Mouse (Mus musculus) myocyte (in vitro differentiated cells): ENCODE measurements around the gene Hhex. TPM values are rescaled to one million over a fixed set of nuclear protein-coding genes. Genes with fewer than 3 reads are reported as not detected.
A peak's percentile ranks its signal among the peaks of the same experiment; 100 is the strongest.

Experiments used
- H3K27me3 ChIP-seq: one replicate; pipeline ENCODE4 v1.6.1; 2011; ENCODE audit not compliant: control insufficient read depth, insufficient read depth, insufficient read length
- H3K36me3 ChIP-seq: one replicate; pipeline ENCODE4 v1.6.1; 2011; ENCODE audit not compliant: control insufficient read depth, insufficient read depth
- H3K4me2 ChIP-seq: one replicate; pipeline ENCODE4 v1.6.1; 2011; ENCODE audit warnings: low read depth, control low read depth
- H3K4me3 ChIP-seq: one replicate; pipeline ENCODE4 v1.5.1; 2011; ENCODE audit warnings: mild to moderate bottlenecking, control low read depth, moderate library complexity
- H3K79me2 ChIP-seq: one replicate; pipeline ENCODE4 v1.6.1; 2011; ENCODE audit not compliant: control insufficient read depth, insufficient read depth
- H3ac ChIP-seq: one replicate; pipeline ENCODE4 v1.6.1; 2011; ENCODE audit not compliant: control insufficient read depth, insufficient read length
- CEBPB ChIP-seq: IDR thresholded peaks from 2 replicates; pipeline ENCODE4 v1.6.1; 2011; ENCODE audit warnings: mild to moderate bottlenecking, moderate library complexity; ENCODE audit not compliant: poor library complexity, insufficient read depth, severe bottlenecking
- E2F4 ChIP-seq: IDR thresholded peaks from one replicate; pipeline ENCODE4 v1.6.1; 2011; ENCODE audit warnings: mild to moderate bottlenecking, control low read depth, moderate library complexity; ENCODE audit not compliant: insufficient read depth
- MAX ChIP-seq: IDR thresholded peaks from one replicate; pipeline ENCODE4 v1.6.1; 2011; ENCODE audit warnings: low read depth, mild to moderate bottlenecking, control low read depth
- MYOD1 ChIP-seq, 3 experiments: IDR thresholded peaks; one replicate each; pipeline ENCODE4 v1.6.1; 2011; ENCODE audit warnings: control low read depth in 2 of 3, low read depth in 2 of 3, mild to moderate bottlenecking in 2 of 3, moderate library complexity in 1 of 3; ENCODE audit not compliant: insufficient read length in 2 of 3, control insufficient read depth in 1 of 3
- MYOG ChIP-seq, 3 experiments: IDR thresholded peaks; one replicate each; pipeline ENCODE4 v1.6.1; 2011; ENCODE audit warnings: control low read depth in 2 of 3, low read depth in 2 of 3, mild to moderate bottlenecking in 2 of 3; ENCODE audit not compliant: insufficient read length in 2 of 3, control insufficient read depth in 1 of 3, insufficient read depth in 1 of 3
- POLR2A ChIP-seq: IDR thresholded peaks from one replicate; pipeline ENCODE4 v1.6.1; 2011; ENCODE audit warnings: low read depth, mild to moderate bottlenecking, control low read depth, moderate library complexity; ENCODE audit not compliant: insufficient read length
- POLR2AphosphoS2 ChIP-seq: IDR thresholded peaks from one replicate; pipeline ENCODE4 v1.6.1; 2011; ENCODE audit warnings: low read depth, control low read depth; ENCODE audit not compliant: insufficient read length
- REST ChIP-seq: IDR thresholded peaks from one replicate; pipeline ENCODE4 v1.6.1; 2011; ENCODE audit warnings: mild to moderate bottlenecking, control low read depth, moderate library complexity; ENCODE audit not compliant: insufficient read depth, insufficient read length
- SRF ChIP-seq: IDR thresholded peaks from one replicate; pipeline ENCODE4 v1.6.1; 2011; ENCODE audit warnings: low read depth; ENCODE audit not compliant: control insufficient read depth, insufficient read length
- TCF12 ChIP-seq: IDR thresholded peaks from one replicate; pipeline ENCODE4 v1.6.1; 2011; ENCODE audit warnings: mild to moderate bottlenecking, control low read depth; ENCODE audit not compliant: poor library complexity, insufficient read depth, severe bottlenecking
- TCF3 ChIP-seq: IDR thresholded peaks from one replicate; pipeline ENCODE4 v1.6.1; 2011; ENCODE audit warnings: low read depth, control low read depth; ENCODE audit not compliant: insufficient read length
- USF1 ChIP-seq: IDR thresholded peaks from one replicate; pipeline ENCODE4 v1.6.1; 2011; ENCODE audit warnings: low read depth, mild to moderate bottlenecking, control low read depth, moderate library complexity
- polyA plus RNA-seq: library from polyadenylated mRNA; unstranded; fragments of >200 nt; fragmentation: generic; extraction: Trizol; gene quantifications from one replicate; pipeline ENCODE4 v1.2.1, GENCODE M21; 2012; ENCODE audit warnings: missing spikeins

Gene Hhex
- 0.44 TPM for polyA plus RNA-seq

DNA sequence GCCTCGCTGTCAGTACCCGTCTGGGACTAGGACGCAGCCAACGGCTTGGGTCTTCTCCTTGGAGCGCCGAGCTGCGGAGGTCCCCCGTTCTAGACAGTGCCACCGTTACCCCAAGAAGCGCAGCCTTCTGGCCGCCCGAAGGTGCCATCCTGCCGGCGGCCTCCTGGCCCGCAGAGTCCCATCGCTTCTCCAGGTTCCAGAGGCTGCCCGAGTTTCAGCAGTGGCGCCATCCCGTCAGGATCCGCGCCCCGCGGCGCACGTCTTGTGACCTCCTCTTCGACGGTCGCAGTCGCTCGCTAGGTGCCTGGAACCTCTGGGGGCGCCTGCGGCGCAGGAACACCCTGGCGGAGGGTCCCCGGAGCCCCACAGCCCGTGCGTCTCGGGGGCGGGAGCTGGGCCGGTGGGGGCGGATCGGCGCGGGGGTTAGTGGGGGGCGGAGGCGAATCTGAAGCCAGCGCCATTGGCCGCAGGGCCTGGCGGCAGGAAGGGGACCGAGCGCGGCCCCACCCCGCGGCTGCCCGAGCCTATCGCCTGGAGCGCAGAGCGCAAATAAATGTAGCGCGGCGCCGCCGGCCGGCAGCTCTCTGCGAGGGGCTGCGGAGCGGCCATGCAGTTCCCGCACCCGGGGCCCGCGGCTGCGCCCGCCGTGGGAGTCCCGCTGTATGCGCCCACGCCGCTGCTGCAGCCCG is at the start of gene Hhex:
Gene Hhex (plus strand): TSS at position 548 of the 689 bp plus-strand sequence.
- peak within 1 kb of the TSS; percentile 65 for H3K4me2 ChIP-seq
- H3K36me3 ChIP-seq = no peaks in the 10 kb centered on the region
- peak within 1 kb of the TSS; percentile 18 for H3K4me3 ChIP-seq
- TF ChIP-seq CEBPB (no peak), POLR2AphosphoS2 (no peak), REST (no peak), USF1 (no peak)
- no peaks in the 10 kb centered on the region for H3K79me2 ChIP-seq
- peaks cover 9% of the 10 kb centered on the region for H3K27me3 ChIP-seq
- peak within 1 kb of the TSS; percentile 57 for H3ac ChIP-seq

DNA sequence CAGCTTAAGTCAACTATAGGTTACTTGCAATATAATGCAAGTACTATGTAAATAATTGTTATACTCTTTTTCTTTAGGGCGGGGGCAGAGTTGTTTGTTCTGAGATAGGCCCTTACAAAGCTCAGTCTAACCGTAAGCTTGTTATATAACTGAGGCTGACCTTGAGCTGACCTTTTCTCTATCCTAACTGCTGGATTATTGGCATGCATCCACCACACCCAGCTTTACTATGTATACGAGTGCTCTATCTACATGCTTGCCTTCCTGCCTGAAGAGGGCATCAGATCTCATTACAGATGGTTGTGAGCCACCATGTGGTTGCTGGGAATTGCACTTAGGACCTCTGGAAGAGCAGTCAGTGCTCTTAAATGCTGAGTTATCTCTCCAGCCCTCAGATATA is 48.5 kb upstream of the Hhex start:
- Histone ChIP-seq H3K27me3 (no peaks in the 10 kb centered on the region), H3ac (no peak overlapping the region), H3K4me3 (no peak overlapping the region), H3K36me3 (peaks cover 20% of the 10 kb centered on the region), H3K4me2 (no peak overlapping the region), H3K79me2 (peaks cover 51% of the 10 kb centered on the region)
- no peak for TF ChIP-seq TCF12
- no peak for TF ChIP-seq TCF3
- no peak for TF ChIP-seq USF1
- TF ChIP-seq MYOD1 (IDR thresholded peaks at IDR 0.05; ENCODE audit: control insufficient read depth in 1 of 3, insufficient read length in 2 of 3, low read depth in 2 of 3) = no peak
- no peak for TF ChIP-seq POLR2AphosphoS2

DNA sequence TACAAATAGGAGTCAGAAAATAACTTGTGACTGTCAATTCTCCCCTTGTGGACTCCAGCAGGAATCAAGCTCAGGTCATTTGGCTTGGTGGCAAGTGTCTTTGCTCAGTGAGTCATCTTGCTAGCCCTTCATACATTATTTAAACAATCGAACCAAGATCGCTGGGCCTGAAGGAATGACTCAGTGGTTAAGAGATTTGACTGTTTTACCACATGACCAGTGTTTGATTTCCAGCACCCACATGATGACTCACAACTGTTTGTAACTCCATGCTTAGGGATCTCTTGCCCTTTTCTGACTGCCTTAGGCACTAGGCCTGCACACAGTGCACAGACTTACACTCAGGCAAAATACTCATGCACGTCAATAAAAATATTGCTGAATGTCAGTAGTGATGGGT is 42.7 kb upstream of the Hhex start:
- Histone ChIP-seq H3K27me3 (no peaks in the 10 kb centered on the region), H3K4me3 (no peak overlapping the region), H3K79me2 (peaks cover 13% of the 10 kb centered on the region), H3K4me2 (no peak overlapping the region), H3ac (no peak overlapping the region), H3K36me3 (peaks cover 29% of the 10 kb centered on the region)
- TF ChIP-seq POLR2AphosphoS2 (no peak), USF1 (peak; percentile 15)

DNA sequence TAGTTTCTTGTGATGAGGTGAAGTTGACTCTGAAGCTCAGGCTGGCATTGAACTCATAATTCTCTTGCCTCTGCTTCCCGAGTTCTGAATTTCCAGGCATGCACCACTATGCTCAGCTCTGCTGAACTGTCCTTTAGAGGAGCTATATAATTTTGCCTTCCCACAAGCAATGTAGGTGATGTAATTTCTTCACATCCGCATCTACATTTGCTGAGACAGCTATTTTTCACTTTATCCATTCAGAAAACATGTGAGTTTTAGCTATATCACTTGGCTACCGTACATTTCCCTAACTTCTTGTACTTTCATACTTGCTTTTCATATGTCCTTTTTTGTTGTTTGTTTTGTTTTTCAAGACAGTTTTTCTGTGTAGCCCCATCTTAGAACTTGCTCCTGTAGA is 38.3 kb upstream of the Hhex start:
- H3K4me3 ChIP-seq = no peak overlapping the region
- H3K36me3 ChIP-seq = peaks cover 22% of the 10 kb centered on the region
- H3K79me2 ChIP-seq = peaks cover 13% of the 10 kb centered on the region
- no peak overlapping the region for H3K4me2 ChIP-seq
- no peak for TF ChIP-seq REST
- no peak for TF ChIP-seq MYOG (IDR thresholded peaks at IDR 0.05; ENCODE audit: control insufficient read depth in 1 of 3, insufficient read depth in 1 of 3, insufficient read length in 2 of 3, low read depth in 2 of 3)
- TF ChIP-seq TCF3 = no peak
- TF ChIP-seq USF1 = no peak
- TF ChIP-seq TCF12 = no peak
- no peak for TF ChIP-seq E2F4
- no peak for TF ChIP-seq POLR2A
- no peak for TF ChIP-seq CEBPB
- no peak for TF ChIP-seq MAX
- no peak for TF ChIP-seq SRF
- TF ChIP-seq MYOD1 (IDR thresholded peaks at IDR 0.05; ENCODE audit: control insufficient read depth in 1 of 3, insufficient read length in 2 of 3, low read depth in 2 of 3) = no peak
- no peak for TF ChIP-seq POLR2AphosphoS2
- no peak overlapping the region for H3ac ChIP-seq
- no peaks in the 10 kb centered on the region for H3K27me3 ChIP-seq

DNA sequence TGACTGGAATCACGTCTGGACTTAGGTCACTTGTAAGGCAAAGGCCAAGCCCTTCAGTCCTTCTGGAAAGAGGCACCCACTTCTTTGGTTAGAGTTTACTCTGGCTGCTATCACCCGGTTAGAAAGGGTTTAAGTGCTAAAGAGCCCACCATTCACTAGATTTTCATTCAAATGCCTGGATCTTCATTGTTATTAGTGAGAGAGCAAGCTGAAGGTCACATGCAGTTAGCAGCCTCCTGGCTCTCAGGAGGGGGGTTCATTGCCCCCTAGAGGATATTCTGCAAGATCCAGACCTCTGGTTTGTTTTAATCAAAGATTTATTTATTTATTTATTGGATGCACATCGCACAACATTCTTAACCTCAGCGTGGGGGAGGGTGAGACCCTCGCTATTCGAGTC is 33.7 kb upstream of the Hhex start:
- peaks cover 7% of the 10 kb centered on the region for H3K79me2 ChIP-seq
- H3ac ChIP-seq = no peak overlapping the region
- TF ChIP-seq CEBPB (no peak), E2F4 (no peak), REST (no peak), USF1 (no peak), POLR2A (no peak), MYOG (IDR thresholded peaks at IDR 0.05; ENCODE audit: control insufficient read depth in 1 of 3, insufficient read depth in 1 of 3, insufficient read length in 2 of 3, low read depth in 2 of 3) (no peak)
- no peak overlapping the region for H3K4me2 ChIP-seq
- peaks cover 33% of the 10 kb centered on the region for H3K36me3 ChIP-seq
- H3K27me3 ChIP-seq = no peaks in the 10 kb centered on the region
- no peak overlapping the region for H3K4me3 ChIP-seq

DNA sequence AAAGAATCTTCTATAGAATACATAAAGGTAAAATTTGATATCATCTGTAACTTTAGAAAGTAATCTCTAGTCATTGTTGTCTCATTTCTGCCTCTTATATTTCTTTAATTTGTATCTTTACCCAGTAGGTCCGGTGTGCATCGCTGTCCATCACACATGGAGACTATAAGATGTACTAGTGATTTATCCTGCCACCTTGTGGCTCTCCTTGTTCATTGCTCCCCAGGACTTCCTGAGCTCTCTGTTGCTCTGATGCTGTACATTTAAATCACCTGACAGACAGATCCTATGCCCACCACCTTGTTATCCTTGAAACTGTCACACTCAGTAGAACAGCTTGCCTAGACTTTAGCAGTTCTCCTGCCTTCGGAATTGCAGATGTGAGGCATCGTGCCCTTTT is 16.3 kb upstream of the Hhex start:
- Histone ChIP-seq H3K36me3 (peaks cover 34% of the 10 kb centered on the region), H3K27me3 (no peaks in the 10 kb centered on the region), H3ac (no peak overlapping the region), H3K4me3 (no peak overlapping the region), H3K4me2 (no peak overlapping the region), H3K79me2 (no peaks in the 10 kb centered on the region)
- no peak for TF ChIP-seq MAX
- no peak for TF ChIP-seq E2F4
- TF ChIP-seq TCF3 = no peak
- TF ChIP-seq CEBPB = no peak
- TF ChIP-seq SRF = no peak
- TF ChIP-seq REST = no peak
- no peak for TF ChIP-seq USF1
- TF ChIP-seq POLR2A = no peak
